Mouse (Mus musculus) gastrocnemius, adult 8-10 months (tissue): Measurements from ENCODE around the gene Szrd1. TPM values are rescaled to one million over a fixed set of nuclear protein-coding genes. Genes with fewer than 3 reads are reported as not detected.
"Not testable (repeated sequence)": the region's sequence is repeated elsewhere in the genome, so short reads cannot be mapped to it uniquely, and the experiment has no call there.

ENCODE experiments used
- DNase-seq, 2 experiments: peaks; one replicate each; pipeline ENCODE4 v3.0.0; 2022; ENCODE audit warnings: low spot score in 2 of 2
- total RNA-seq, 4 experiments: library from RNA; stranded (reverse); gene quantifications; 2 replicates each; pipeline ENCODE4 v1.2.4; 2022

Gene Szrd1
- total RNA-seq, 4 experiments from 2014 or later = 137 to 140 (median 139) TPM

GRCm38 (mm10) chr4:141147112-141148008, 7.8 kb upstream of the Szrd1 start, which contains the start of gene Fbxo42:
TSS of gene Fbxo42 (plus strand) at chr4:141147913.
- DNase-seq = peak; percentile 88 to 93

GRCm38 (mm10) chr4:141146491-141147033, 7.0 kb upstream of the Szrd1 start:
- no peak for DNase-seq

GRCm38 (mm10) chr4:141145124-141145523, 5.5 kb upstream of the Szrd1 start:
- not testable (repeated sequence) for DNase-seq

GRCm38 (mm10) chr4:141142285-141142811, 2.8 kb upstream of the Szrd1 start:
- peak; percentile 68 to 75 for DNase-seq

- DNase-seq = no peak
Observed at GRCm38 (mm10) chr4:141140967-141141366, 1.4 kb upstream of the Szrd1 start.

- DNase-seq = not testable (repeated sequence)
Observed at GRCm38 (mm10) chr4:141140354-141140753, 779 bp upstream of the Szrd1 start.

GRCm38 (mm10) chr4:141138425-141139115, 1.0 kb downstream of the Szrd1 start:
- no peak for DNase-seq

GRCm38 (mm10) chr4:141137740-141138139, 1.8 kb downstream of the Szrd1 start:
- not testable (repeated sequence) for DNase-seq

GRCm38 (mm10) chr4:141136126-141136525, 3.4 kb downstream of the Szrd1 start:
- DNase-seq = no peak

GRCm38 (mm10) chr4:141134751-141135530, 4.6 kb downstream of the Szrd1 start:
- peak in 1 of 2 experiments; percentile 61 for DNase-seq

GRCm38 (mm10) chr4:141134031-141134441, 5.5 kb downstream of the Szrd1 start:
- no peak for DNase-seq

GRCm38 (mm10) chr4:141133227-141133626, 6.3 kb downstream of the Szrd1 start:
- DNase-seq = no peak

- DNase-seq = no peak
Observed at GRCm38 (mm10) chr4:141132191-141132590, 7.4 kb downstream of the Szrd1 start.

GRCm38 (mm10) chr4:141131531-141132061, 8.0 kb downstream of the Szrd1 start:
- no peak for DNase-seq

- DNase-seq = no peak
Observed at GRCm38 (mm10) chr4:141130704-141131342, 8.8 kb downstream of the Szrd1 start.

- no peak for DNase-seq
Observed at GRCm38 (mm10) chr4:141129190-141129710, 10.3 kb downstream of the Szrd1 start.

GRCm38 (mm10) chr4:141123065-141123464, 16.5 kb downstream of the Szrd1 start:
- no peak for DNase-seq

- DNase-seq = no peak
Observed at GRCm38 (mm10) chr4:141122663-141123062, 16.9 kb downstream of the Szrd1 start.

- no peak for DNase-seq
Observed at GRCm38 (mm10) chr4:141120700-141121099, 18.9 kb downstream of the Szrd1 start.

GRCm38 (mm10) chr4:141118691-141119090, 20.9 kb downstream of the Szrd1 start:
- DNase-seq = no peak
